Mouse (Mus musculus) left cerebral cortex, postnatal 36 days (tissue): ENCODE measurements around the gene Acp4. TPM values are rescaled to one million over a fixed set of nuclear protein-coding genes. Genes with fewer than 3 reads are reported as not detected.
"Not testable (repeated sequence)": the region's sequence is repeated elsewhere in the genome, so short reads cannot be mapped to it uniquely, and the experiment has no call there.

ENCODE experiments used
- DNase-seq, 2 experiments: peaks; one replicate each; pipeline ENCODE4 v3.0.0; 2021 to 2022; ENCODE audit warnings: low spot score in 2 of 2, mixed read lengths in 1 of 2
- intact Hi-C: fragments of 180-260 bp; cut with DNase I; formaldehyde crosslinking; loops from one replicate; pipeline ENCODE4 v1.15.1; 2025
- total RNA-seq, 2 experiments: library from RNA; stranded (reverse); gene quantifications; 2 replicates each; pipeline ENCODE4 v1.2.3; 2021

The Acp4 gene
- total RNA-seq, 2 experiments from 2014 or later, result not detected

- DNase-seq, intact Hi-C loops: not testable (repeated sequence)
Measured at GRCm38 (mm10) chr7:44221601-44222000, 35.6 kb downstream of the Acp4 start.

GRCm38 (mm10) chr7:44215645-44216044, 41.5 kb downstream of the Acp4 start, which contains the start of gene Klk1b5:
Gene Klk1b5, plus strand, starts transcription at chr7:44215945.
- no peak for DNase-seq
- intact Hi-C loops, result no loop called here

GRCm38 (mm10) chr7:44208307-44208706, 48.9 kb downstream of the Acp4 start:
- intact Hi-C loops, result no loop called here
- DNase-seq, result no peak

GRCm38 (mm10) chr7:44207135-44207534, 50.0 kb downstream of the Acp4 start, which contains the start of gene Klk1b4:
Gene Klk1b4, plus strand, starts transcription at chr7:44207435.
- DNase-seq, intact Hi-C loops: not testable (repeated sequence)

Other genes with a start within 250 kb of the Acp4 start
- gene Klk1b26, start 245.2 kb downstream of the Acp4 start, total RNA-seq, result not detected
- gene Klk1b27, start 205.1 kb downstream of the Acp4 start, total RNA-seq, result not detected
- not detected for gene Klk1b21, start 155.1 kb downstream of the Acp4 start, total RNA-seq
- gene Klk1b22, start 144.7 kb downstream of the Acp4 start, total RNA-seq, result not detected
- gene Klk1b16, start 120.6 kb downstream of the Acp4 start, total RNA-seq, result not detected
- not detected for gene Klk1b24, start 69.1 kb downstream of the Acp4 start, total RNA-seq
- gene Klk1b3, start 59.2 kb downstream of the Acp4 start, total RNA-seq, result not detected
- not detected for gene Klk1b4, start 49.9 kb downstream of the Acp4 start, total RNA-seq
- not detected for gene Klk1b5, start 41.4 kb downstream of the Acp4 start, total RNA-seq
- gene Klk1, start 32.0 kb downstream of the Acp4 start, total RNA-seq, result not detected
- not detected for gene Gm36864, start 21.2 kb downstream of the Acp4 start, total RNA-seq
- 1 to 10 TPM; 1.4 to 2.1 TPM for gene 1700028J19Rik, start 10.7 kb downstream of the Acp4 start, total RNA-seq
- 10 to 100 TPM; 70.3 to 70.5 TPM for gene 2410002F23Rik, start 10.7 kb downstream of the Acp4 start, total RNA-seq
- gene Gm15517, start 4.1 kb upstream of the Acp4 start, total RNA-seq, result not detected
- gene Clec11a, start 49.5 kb upstream of the Acp4 start, total RNA-seq, result 1 to 10 TPM; 3.9 to 4.0 TPM
- gene Shank1, start 52.9 kb upstream of the Acp4 start, total RNA-seq, result 100 to 1,000 TPM; 586 to 632 TPM
- gene Syt3, start 126.7 kb upstream of the Acp4 start, total RNA-seq, result 10 to 100 TPM; 58.3 to 70.5 TPM
- gene 1700008O03Rik, start 128.4 kb upstream of the Acp4 start, total RNA-seq, result 1 to 10 TPM; 2.0 to 2.1 TPM
- 100 to 1,000 TPM; 282 to 313 TPM for gene Lrrc4b, start 171.6 kb upstream of the Acp4 start, total RNA-seq
- gene Aspdh, start 208.0 kb upstream of the Acp4 start, total RNA-seq, result 10 to 100 TPM in 1 of 2 experiments, 1 to 10 TPM in 1; 6.8 to 10.4 TPM
- 10 to 100 TPM; 76.5 to 77.6 TPM for gene Josd2, start 210.6 kb upstream of the Acp4 start, total RNA-seq
- 100 to 1,000 TPM; 169 to 185 TPM for gene Emc10, start 239.2 kb upstream of the Acp4 start, total RNA-seq
- gene Fam71e1, start 239.2 kb upstream of the Acp4 start, total RNA-seq, result 10 to 100 TPM; 18.9 to 20.2 TPM